Mouse (Mus musculus): Measurements from ENCODE around the gene Hexb. TPM values are rescaled to one million over a fixed set of nuclear protein-coding genes. Genes with fewer than 3 reads are reported as not detected.

The Hexb gene
- total RNA-seq (2014; fragmentation: Nextera tagmentation) (33.0 and 34.5 TPM in 2 replicates), total RNA-seq (2017) (139 and 141 TPM in 2 replicates), polyA plus RNA-seq (2012) (7.6 and 11.6 TPM in 2 replicates)

DNA sequence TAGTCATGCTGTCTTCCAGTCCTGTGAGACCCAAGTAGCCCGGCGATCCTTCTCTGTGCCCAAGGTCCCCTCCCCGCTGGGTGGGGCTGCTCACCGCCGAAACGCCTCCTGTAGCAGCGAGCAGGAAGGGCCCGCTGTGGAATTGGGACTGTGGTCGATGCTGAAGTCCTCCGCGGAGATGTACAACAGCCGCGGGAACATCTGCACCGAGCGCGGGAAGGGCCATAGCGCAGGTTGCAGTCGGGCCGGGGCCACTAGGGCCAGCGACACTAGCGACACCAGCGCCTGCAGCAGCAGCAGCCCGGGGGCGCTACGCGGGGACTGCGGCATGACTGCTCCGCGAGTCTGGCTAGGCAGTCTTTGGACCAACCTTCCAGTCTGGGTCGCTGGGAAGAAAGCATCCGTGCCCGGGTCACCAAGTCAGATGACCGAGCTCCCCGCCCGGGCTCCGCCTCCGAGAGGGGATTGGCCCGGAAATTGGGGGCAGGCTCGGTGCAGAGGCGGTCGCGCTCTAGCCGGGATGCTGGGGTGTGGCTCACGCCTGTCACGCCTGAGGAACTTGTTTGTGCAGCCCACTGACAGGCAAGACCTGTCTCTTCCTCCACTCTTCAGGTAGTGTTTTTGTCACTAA, at the start of gene Hexb:
TSS of gene Hexb (minus strand) at position 426 of the 631 bp plus-strand sequence.
- Histone ChIP-seq H3K36me3 (replicated peaks) (peaks cover 20% of the 10 kb centered on the region), H3K27me3 (ENCODE audit: insufficient read depth, low read length) (no peaks in the 10 kb centered on the region), H3K4me3 (ENCODE audit: low read depth, low read length) (peak within 1 kb of the TSS; percentile 90), H3K9me3 (replicated peaks) (no peaks in the 10 kb centered on the region), H3K4me1 (ENCODE audit: insufficient read depth, low read depth, low read length) (peaks cover 32% of the 10 kb centered on the region)
- peak; percentile 94 for ATAC-seq (ENCODE audit: extremely low read depth, insufficient number of reproducible peaks, low FRiP score, poor library complexity, severe bottlenecking)
- no peak for TF ChIP-seq GATA2 (IDR thresholded peaks at IDR 0.05; ENCODE audit: borderline replicate concordance, low read depth, low read length)
- peak; percentile 96 for DNase-seq (ENCODE audit: low spot score)

DNA sequence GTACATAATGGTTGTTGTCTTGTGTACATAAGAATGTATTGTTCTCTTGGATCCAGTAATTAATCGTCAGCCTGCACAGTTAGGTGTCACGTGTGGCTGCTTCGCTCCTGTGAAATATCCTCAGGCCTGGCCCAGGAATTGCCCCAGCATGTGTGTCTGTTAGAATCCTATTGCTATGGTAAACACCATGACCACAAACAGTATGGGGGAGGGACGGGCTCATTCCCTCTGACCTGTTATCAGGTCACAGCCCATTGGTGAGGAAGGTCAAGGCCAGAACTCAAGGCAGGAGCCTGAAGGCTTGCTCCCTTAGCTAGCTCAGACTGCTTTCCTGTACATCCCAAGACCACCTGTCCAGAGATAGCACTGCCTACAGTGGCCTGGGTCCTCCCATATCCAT, 49.6 kb upstream of the Hexb start:
- no peak overlapping the region for H3K4me3 ChIP-seq (ENCODE audit: low read depth, low read length)
- ATAC-seq (ENCODE audit: extremely low read depth, insufficient number of reproducible peaks, low FRiP score, poor library complexity, severe bottlenecking), result no peak
- no peak for DNase-seq (ENCODE audit: low spot score)
- no peaks in the 10 kb centered on the region for H3K36me3 ChIP-seq (replicated peaks)
- TF ChIP-seq POLR2AphosphoS5 (IDR thresholded peaks at IDR 0.05; ENCODE audit: insufficient replicate concordance, low read depth, low read length) (no peak), TAL1 (conservative IDR thresholded peaks at IDR 0.05; ENCODE audit: low read depth, low read length) (no peak), CTCF (IDR thresholded peaks at IDR 0.05; ENCODE audit: low read depth, low read length) (no peak), GATA1 (IDR thresholded peaks at IDR 0.05; ENCODE audit: borderline replicate concordance, low read length) (no peak), GATA2 (IDR thresholded peaks at IDR 0.05; ENCODE audit: borderline replicate concordance, low read depth, low read length) (no peak)
- no peaks in the 10 kb centered on the region for H3K9me3 ChIP-seq (replicated peaks)
- no peaks in the 10 kb centered on the region for H3K4me1 ChIP-seq (ENCODE audit: insufficient read depth, low read depth, low read length)
- peaks cover 19% of the 10 kb centered on the region for H3K27me3 ChIP-seq (ENCODE audit: insufficient read depth, low read length)

DNA sequence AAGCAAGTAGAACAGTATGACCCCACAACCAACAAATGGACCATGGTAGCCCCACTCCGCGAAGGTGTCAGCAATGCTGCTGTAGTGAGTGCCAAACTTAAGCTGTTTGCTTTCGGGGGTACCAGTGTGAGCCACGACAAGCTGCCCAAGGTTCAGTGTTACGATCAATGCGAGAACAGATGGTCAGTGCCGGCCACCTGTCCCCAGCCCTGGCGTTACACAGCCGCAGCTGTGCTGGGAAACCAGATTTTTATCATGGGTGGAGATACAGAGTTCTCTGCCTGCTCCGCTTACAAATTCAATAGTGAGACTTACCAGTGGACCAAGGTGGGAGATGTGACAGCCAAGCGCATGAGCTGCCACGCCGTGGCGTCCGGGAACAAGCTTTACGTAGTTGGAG, 48.1 kb upstream of the Hexb start:
- Histone ChIP-seq H3K4me1 (ENCODE audit: insufficient read depth, low read depth, low read length) (no peaks in the 10 kb centered on the region), H3K9me3 (replicated peaks) (0 out of 2 replicates have a peak, but pooled peaks cover 4% of the 10 kb centered on the region), H3K4me3 (ENCODE audit: low read depth, low read length) (no peak overlapping the region), H3K36me3 (replicated peaks) (no peaks in the 10 kb centered on the region), H3K27me3 (ENCODE audit: insufficient read depth, low read length) (peaks cover 32% of the 10 kb centered on the region)
- DNase-seq (ENCODE audit: low spot score) (no peak), ATAC-seq (ENCODE audit: extremely low read depth, insufficient number of reproducible peaks, low FRiP score, poor library complexity, severe bottlenecking) (no peak)
- TF ChIP-seq TAL1 (conservative IDR thresholded peaks at IDR 0.05; ENCODE audit: low read depth, low read length) (no peak), CTCF (IDR thresholded peaks at IDR 0.05; ENCODE audit: low read depth, low read length) (no peak), POLR2AphosphoS5 (IDR thresholded peaks at IDR 0.05; ENCODE audit: insufficient replicate concordance, low read depth, low read length) (no peak), GATA1 (IDR thresholded peaks at IDR 0.05; ENCODE audit: borderline replicate concordance, low read length) (no peak), GATA2 (IDR thresholded peaks at IDR 0.05; ENCODE audit: borderline replicate concordance, low read depth, low read length) (no peak)

DNA sequence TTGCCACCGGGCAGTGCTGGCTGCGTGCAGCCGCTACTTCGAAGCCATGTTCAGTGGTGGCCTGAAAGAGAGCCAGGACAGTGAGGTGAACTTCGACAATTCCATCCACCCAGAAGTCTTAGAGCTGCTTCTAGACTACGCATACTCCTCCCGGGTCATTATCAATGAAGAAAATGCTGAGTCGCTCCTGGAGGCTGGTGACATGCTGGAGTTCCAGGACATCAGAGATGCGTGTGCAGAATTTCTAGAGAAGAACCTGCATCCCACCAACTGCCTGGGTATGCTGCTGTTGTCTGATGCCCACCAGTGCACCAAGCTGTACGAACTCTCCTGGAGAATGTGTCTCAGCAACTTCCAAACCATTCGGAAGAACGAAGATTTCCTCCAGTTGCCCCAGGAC, 47.0 kb upstream of the Hexb start:
- H3K27me3 ChIP-seq (ENCODE audit: insufficient read depth, low read length), result peaks cover 42% of the 10 kb centered on the region
- no peaks in the 10 kb centered on the region for H3K4me1 ChIP-seq (ENCODE audit: insufficient read depth, low read depth, low read length)
- peaks cover 8% of the 10 kb centered on the region; the same call in 1 of the 2 replicates for H3K9me3 ChIP-seq (replicated peaks)
- TF ChIP-seq CTCF (IDR thresholded peaks at IDR 0.05; ENCODE audit: low read depth, low read length), result no peak
- TF ChIP-seq TAL1 (conservative IDR thresholded peaks at IDR 0.05; ENCODE audit: low read depth, low read length), result no peak
- no peak for TF ChIP-seq GATA1 (IDR thresholded peaks at IDR 0.05; ENCODE audit: borderline replicate concordance, low read length)
- TF ChIP-seq POLR2AphosphoS5 (IDR thresholded peaks at IDR 0.05; ENCODE audit: insufficient replicate concordance, low read depth, low read length), result no peak
- no peak for TF ChIP-seq GATA2 (IDR thresholded peaks at IDR 0.05; ENCODE audit: borderline replicate concordance, low read depth, low read length)
- H3K36me3 ChIP-seq (replicated peaks), result no peaks in the 10 kb centered on the region
- H3K4me3 ChIP-seq (ENCODE audit: low read depth, low read length), result no peak overlapping the region
- ATAC-seq (ENCODE audit: extremely low read depth, insufficient number of reproducible peaks, low FRiP score, poor library complexity, severe bottlenecking) (no peak), DNase-seq (ENCODE audit: low spot score) (no peak)

DNA sequence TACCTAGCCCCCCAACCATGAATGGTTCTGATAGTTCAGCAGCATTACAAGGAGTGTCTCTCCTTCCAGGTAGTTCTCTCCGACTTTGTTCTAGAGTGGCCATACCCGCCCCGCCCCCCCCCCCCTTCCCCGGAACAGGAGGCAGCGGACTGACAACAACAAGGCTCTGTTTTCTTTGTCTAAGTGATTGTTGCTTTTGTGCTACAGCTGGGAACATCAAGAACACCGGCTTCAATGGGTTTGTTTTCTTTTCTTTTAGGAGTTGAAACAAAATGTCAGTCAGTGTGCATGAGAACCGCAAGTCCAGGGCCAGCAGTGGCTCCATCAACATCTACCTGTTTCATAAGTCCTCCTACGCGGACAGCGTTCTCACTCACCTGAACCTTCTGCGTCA, 46.6 kb upstream of the Hexb start:
- no peaks in the 10 kb centered on the region for H3K36me3 ChIP-seq (replicated peaks)
- TF ChIP-seq TAL1 (conservative IDR thresholded peaks at IDR 0.05; ENCODE audit: low read depth, low read length) (no peak), GATA2 (IDR thresholded peaks at IDR 0.05; ENCODE audit: borderline replicate concordance, low read depth, low read length) (no peak), POLR2AphosphoS5 (IDR thresholded peaks at IDR 0.05; ENCODE audit: insufficient replicate concordance, low read depth, low read length) (no peak), CTCF (IDR thresholded peaks at IDR 0.05; ENCODE audit: low read depth, low read length) (no peak), GATA1 (IDR thresholded peaks at IDR 0.05; ENCODE audit: borderline replicate concordance, low read length) (no peak)
- H3K4me3 ChIP-seq (ENCODE audit: low read depth, low read length), result no peak overlapping the region
- DNase-seq (ENCODE audit: low spot score) (no peak), ATAC-seq (ENCODE audit: extremely low read depth, insufficient number of reproducible peaks, low FRiP score, poor library complexity, severe bottlenecking) (no peak)
- H3K9me3 ChIP-seq (replicated peaks), result peaks cover 8% of the 10 kb centered on the region; the same call in 1 of the 2 replicates
- peaks cover 44% of the 10 kb centered on the region for H3K27me3 ChIP-seq (ENCODE audit: insufficient read depth, low read length)
- no peaks in the 10 kb centered on the region for H3K4me1 ChIP-seq (ENCODE audit: insufficient read depth, low read depth, low read length)

DNA sequence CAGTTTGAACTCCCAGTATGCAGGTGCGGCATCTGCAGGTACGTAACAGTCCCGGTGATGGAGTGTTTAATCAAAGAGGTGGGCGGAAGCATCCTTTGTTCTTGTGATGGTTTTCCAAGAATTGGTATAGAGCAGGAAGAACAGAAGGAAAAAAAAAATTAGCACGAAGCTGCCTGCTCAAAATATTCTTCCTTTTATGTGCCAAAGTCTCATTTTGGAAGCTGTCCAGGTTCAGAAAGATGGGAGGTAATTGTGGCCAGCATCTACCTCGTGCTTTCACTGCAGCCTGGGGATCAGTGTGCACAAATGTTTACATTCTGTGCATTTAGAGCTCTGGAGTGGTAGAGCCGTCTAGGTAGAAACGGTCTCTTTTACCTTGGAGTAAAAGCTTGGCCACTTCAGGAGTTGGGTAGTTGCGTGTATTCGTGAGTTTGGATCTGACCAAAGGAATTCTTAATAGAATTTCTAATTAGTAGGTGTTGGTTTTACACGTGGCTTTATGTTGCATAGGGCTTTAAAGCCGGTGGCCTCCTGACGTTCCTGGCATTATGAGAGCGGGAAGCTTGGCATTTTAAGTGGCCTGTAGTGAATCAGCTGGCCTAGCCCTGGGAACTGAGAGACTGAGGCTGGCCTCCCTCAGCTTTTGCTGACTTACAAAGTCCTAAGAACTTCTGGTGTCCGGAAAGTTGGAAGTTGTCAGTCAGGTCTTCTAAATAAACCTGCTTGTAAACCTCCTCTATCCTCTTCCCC, 46.0 kb upstream of the Hexb start:
- Histone ChIP-seq H3K4me1 (ENCODE audit: insufficient read depth, low read depth, low read length) (no peaks in the 10 kb centered on the region), H3K36me3 (replicated peaks) (no peaks in the 10 kb centered on the region), H3K27me3 (ENCODE audit: insufficient read depth, low read length) (peaks cover 46% of the 10 kb centered on the region), H3K9me3 (replicated peaks) (peaks cover 8% of the 10 kb centered on the region; the same call in 1 of the 2 replicates), H3K4me3 (ENCODE audit: low read depth, low read length) (no peak overlapping the region)
- ATAC-seq (ENCODE audit: extremely low read depth, insufficient number of reproducible peaks, low FRiP score, poor library complexity, severe bottlenecking), result no peak
- no peak for TF ChIP-seq POLR2AphosphoS5 (IDR thresholded peaks at IDR 0.05; ENCODE audit: insufficient replicate concordance, low read depth, low read length)
- TF ChIP-seq GATA2 (IDR thresholded peaks at IDR 0.05; ENCODE audit: borderline replicate concordance, low read depth, low read length), result no peak
- TF ChIP-seq TAL1 (conservative IDR thresholded peaks at IDR 0.05; ENCODE audit: low read depth, low read length), result no peak
- TF ChIP-seq GATA1 (IDR thresholded peaks at IDR 0.05; ENCODE audit: borderline replicate concordance, low read length), result no peak
- DNase-seq (ENCODE audit: low spot score), result no peak

All from G1E (cell line).